Mouse (Mus musculus): Measurements from ENCODE around the gene Crip2.

Crip2 gene

DNA sequence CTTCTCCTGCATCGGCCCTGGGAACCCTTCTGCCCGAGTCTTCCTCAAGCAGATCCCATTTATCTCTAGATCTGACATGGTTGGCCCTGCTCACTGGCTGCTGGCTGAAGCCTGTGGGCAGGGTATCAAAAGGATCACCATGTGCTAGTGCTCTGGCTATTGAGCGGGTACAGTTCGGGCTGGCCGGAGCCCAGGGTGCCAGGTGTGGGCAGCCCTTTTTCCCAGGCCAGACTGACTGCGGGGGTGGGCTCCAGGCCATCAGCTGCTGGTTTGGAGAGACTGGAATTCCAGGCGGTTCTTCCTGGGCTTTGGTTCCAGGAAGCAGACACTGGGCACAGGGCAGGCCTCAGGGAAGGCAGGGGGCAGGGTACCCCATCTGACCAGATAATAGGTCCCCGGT lies 7.4 kb downstream of the Crip2 start:
- DNase-seq (ENCODE audit: low read depth, low spot score), result no peak

GRCm38 (mm10) chr12:113148381-113149035 lies 8.5 kb downstream of the Crip2 start:
- peak; percentile 37 for DNase-seq (ENCODE audit: low read depth, low spot score)

GRCm38 (mm10) chr12:113149341-113149740 lies 9.3 kb downstream of the Crip2 start:
- DNase-seq (ENCODE audit: low read depth, low spot score), result no peak

DNA sequence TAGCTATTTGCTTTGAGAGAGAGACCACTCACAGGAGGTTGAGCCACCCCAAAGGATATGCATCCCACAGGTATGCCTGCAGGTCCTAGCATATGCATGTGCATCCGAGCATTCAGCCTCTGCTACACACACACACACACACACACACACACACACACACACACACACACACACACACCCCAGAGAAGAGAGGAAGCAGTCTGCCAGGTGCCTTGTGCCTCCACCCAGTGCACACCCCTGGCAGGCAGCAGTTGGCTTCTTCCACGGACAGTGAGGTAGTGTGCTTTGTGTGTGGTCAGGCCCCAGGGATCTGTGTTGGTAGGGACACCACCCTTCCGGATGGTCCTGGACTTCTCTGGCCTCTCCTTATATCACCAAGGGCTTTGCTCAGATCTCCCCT lies 9.9 kb downstream of the Crip2 start:
- no peak for DNase-seq (ENCODE audit: low read depth, low spot score)

DNA sequence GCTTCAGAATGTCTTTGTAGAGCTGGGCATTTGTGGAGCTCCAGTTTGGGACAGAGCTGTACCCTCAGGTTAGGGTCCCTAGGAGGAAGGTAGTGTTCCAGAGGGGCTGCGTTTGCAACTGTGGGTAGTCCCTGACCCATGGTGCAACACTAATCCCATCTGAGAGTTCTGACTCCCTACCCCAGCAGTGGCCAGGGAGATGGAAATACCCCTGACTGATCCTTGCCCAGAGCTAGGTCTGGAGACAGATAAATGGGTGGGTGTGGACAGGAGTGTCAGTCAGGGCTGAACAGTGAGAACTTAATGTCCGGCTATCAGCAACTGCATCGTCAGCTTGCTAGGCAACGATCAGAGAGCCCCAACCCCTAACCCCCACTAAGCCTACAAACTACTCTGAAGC lies 10.6 kb downstream of the Crip2 start:
- no peak for DNase-seq (ENCODE audit: low read depth, low spot score)

DNA sequence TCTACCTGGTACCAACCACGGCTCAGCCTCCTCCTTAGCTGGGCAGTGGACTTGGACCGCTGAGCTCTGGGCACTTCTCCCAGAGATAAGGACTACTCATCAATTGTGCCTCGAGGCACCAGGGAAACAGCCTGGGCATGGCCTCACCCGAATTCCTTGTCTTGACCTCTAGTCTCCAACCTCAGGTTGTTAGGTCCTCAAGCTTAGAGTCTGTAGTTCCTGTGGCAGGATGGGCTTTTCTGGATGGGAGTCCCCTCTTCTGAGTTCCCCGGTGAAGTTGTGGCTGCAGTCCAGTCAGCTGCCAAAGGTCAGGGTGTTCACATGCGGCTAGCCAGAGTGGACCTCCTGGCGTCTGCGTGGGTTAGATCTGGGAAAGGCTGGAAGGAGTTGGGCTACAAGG lies 11.0 kb downstream of the Crip2 start:
- no peak for DNase-seq (ENCODE audit: low read depth, low spot score)

DNA sequence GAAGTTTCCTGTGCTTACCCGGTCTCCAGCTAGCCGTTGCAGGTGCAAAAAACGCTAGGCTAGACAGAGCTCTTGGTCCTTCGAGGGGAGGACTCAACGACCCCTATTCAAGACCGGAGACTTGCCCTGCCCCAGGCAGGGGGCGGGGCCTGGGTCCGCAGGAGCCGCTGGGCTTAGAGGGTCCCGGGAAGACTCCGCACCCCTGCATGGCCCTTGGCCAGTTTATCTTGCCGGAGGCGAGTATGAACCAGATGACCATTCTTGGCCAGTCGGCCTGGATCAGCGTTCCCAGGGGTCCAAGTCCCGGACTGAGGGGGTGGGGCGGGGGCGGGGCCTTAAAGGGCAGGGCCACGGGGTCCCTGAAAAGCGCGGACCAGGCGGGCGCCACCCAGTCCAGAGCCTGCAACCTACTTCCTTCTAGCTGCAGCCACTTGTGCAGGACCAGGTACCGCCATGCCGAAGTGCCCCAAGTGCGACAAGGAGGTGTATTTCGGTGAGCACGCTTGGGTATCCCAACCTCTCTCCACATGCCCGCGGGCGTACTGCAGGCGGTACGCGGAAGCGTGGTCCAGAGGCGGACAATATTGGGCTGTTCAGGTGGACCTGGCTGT lies 11.7 kb downstream of the Crip2 start:
- DNase-seq (ENCODE audit: low read depth, low spot score), result peak; percentile 77

DNA sequence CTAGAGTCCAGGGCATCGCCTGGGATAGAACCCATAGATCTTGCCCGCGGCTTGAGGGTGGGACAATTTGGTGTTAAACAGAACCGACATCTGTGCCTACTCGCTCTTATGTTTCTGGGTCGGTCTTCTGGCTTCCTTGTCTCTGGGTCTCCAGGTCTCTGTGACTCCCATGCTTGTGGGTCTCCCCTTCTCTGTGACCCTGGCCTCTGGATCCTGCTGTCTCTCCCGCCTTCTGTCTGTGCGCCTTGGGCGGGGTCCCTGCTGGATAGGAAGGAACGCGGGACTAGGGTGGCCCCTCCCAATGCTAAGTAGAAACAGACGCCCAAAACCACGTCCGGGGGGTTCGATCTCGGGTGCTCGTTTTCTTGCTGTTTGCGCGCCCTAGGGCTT lies 12.2 kb downstream of the Crip2 start:
- DNase-seq (ENCODE audit: low read depth, low spot score), result no peak

DNA sequence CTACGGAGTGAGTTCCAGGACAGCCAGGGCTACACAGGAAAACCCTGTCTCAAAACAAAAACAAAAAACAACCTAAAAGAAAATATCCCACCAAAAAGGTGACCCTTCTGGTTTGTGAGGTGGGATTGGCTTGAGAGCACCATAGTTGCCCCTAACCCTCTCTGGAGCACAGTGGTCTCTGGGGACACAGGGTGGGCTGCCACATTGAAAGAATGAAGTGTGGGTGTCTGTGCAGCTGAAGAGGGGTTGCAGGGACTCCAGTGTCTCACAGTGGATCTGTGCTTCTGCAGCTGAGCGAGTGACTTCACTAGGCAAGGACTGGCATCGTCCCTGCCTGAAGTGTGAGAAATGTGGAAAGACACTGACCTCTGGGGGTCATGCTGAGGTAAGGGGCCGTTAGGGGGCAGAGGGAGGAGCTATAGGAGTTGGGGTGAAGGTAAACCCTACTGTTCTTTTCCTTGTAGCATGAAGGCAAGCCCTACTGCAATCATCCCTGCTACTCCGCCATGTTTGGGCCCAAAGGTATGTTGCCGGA lies 13.0 kb downstream of the Crip2 start:
- no peak for DNase-seq (ENCODE audit: low read depth, low spot score)

DNA sequence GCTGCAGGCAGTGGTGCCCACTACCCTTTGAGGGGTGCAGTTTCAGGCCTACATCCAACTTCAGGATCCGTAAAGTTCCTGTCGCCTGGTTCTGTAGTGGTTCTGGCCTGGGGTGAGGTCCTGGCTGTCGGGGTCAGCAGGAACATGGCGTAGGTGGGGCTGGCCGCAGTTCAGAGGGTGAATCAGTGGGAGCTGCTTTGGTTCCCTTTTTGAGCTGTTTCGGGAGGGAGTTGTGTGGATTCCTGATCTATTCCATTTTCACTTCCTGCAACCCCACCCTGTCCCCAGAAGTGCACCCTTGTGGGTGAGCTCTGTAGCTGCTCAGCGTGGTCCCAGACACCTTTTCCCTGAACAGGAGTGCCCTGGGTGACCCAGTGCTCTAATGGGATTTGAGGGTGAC lies 13.9 kb downstream of the Crip2 start:
- DNase-seq (ENCODE audit: low read depth, low spot score), result no peak

GRCm38 (mm10) chr12:113154747-113155075 lies 14.7 kb downstream of the Crip2 start:
- DNase-seq (ENCODE audit: low read depth, low spot score), result no peak

DNA sequence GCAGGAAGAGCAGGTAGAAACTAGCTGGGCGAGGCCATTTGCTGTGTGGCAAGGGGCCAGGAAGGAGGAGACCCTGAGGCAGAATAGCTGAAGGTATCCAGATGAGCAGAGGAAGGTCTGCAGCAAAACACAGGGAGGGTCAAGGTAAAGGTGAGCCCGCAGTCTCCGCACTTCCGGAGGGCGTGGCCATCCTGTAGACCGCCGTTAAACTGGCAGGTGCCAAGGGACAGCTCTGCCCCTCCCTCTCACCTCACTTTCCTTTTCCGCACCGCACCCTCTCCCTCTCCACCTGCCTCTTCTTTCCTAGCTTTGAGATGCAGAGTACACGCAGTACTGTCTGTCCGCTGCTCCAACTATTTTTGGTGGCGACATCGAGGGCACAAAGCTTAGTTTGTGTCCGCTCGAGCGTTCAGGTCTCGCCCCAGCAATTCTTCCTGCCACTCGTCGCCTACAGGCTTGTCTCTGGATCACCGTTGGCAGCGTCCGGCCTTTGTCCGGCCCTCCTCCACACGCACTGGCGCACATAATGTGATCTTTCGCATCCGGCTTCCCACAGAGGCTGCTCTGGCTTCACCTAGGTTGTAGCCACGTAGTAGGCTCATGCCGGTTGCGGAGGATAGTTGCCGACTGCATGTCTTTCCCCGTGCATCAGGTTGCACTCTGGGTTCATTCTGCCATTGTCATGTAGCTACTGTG lies 15.2 kb downstream of the Crip2 start:
- DNase-seq (ENCODE audit: low read depth, low spot score), result peak; percentile 75

DNA sequence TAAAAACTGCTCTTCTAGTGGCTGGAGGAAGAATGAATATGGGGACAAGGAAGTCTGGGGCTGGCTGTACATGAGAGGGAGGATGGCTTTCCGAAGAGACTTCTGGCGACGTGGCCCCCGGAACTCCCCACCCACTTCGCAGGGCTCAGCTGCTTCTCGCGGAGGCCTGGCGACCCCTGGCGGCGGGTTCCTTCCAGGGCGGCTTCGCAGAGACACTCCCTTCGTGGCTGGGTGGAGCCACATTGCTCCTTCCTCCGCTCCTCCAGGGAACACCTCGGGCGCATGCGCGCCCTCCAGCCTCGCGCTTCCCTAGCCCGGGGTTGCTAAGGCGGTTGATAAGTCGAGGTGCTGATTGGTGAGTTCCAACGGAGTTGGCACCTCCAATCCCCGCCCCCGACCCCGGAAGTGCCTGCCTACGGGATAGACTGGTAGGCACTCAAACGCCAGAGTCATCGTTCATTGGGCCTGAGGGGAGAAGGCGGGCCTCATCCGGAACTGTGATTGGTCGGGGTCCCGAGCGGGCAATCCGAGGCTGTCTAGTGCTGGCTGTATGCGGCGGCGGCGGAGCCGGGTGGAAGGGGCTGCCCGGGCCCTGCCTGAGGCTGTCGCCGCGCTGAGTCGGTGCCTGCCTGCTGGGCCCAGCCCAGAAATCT lies 16.0 kb downstream of the Crip2 start, which contains the start of gene Tedc1:
TSS of gene Tedc1 (plus strand) at position 535 of the 653 bp plus-strand sequence.
- DNase-seq (ENCODE audit: low read depth, low spot score), result peak; percentile 100

DNA sequence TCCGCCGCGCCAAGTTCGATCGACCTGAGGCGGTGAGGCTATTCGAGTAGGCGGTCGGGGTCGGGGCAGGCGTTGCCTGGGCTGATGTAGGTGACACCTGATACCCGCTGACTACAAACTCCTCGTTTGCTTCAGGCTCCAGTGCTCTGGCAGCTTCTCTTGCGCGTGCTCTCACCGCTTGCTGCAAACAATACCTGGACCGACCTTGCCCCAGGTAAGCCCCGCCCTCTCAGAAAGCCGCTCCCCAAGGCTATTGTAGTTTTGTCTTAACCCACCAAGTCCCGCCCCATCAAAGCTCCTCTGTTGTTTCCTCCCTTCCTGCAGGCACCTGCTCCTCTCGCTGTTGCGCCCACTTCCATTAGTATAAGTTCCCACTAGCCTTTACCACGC lies 16.5 kb downstream of the Crip2 start:
- DNase-seq (ENCODE audit: low read depth, low spot score), result no peak

GRCm38 (mm10) chr12:113157002-113157401 lies 17.0 kb downstream of the Crip2 start:
- DNase-seq (ENCODE audit: low read depth, low spot score), result no peak

DNA sequence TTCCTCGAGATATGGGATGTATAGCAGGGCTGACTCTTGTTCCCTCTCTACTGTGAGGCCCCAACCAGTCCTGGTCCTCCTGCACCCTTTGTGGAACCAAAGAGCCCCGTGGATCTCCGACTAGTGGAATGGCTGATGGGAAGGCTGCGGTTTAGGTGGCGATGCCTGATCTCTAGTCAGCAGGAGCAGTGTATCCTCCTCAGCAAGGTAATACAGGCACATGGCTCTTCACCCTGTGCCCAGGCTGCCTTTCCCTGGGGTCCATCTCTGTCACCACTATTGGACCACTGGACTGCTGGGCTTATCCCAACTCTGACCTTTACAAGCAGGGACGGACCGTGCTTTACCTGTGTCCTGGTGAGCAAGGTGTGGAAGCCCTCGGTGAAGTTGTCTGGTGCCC lies 17.5 kb downstream of the Crip2 start:
- no peak for DNase-seq (ENCODE audit: low read depth, low spot score)

GRCm38 (mm10) chr12:113157971-113158370 lies 17.9 kb downstream of the Crip2 start:
- DNase-seq (ENCODE audit: low read depth, low spot score), result no peak

DNA sequence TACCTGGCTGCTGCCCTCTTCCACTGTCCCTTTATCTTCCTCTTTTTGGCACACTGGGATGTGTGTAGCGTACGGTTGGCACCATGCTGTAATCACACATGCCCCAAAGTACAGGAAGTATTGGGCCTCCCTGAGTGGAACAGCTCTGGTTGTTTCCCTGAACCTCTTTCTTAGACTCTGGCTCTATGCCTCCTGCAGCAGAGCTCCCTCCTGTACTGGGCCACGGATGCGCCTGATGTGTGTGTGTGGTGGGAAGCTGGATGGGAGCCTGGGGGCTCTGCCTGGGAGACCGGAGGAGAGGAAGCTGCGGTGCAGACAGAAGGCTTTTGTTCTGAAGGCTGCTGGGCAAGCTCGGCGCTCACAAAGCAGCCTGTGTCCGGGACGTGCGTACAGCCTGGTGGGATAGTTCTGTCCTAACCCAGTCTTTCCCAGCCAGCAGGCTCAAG lies 23.5 kb downstream of the Crip2 start:
- DNase-seq (ENCODE audit: low read depth, low spot score), result no peak

- DNase-seq (ENCODE audit: low read depth, low spot score), result peak; percentile 82
Measured at GRCm38 (mm10) chr12:113168031-113168536, 28.0 kb downstream of the Crip2 start.

GRCm38 (mm10) chr12:113176960-113177725 lies 37.1 kb downstream of the Crip2 start:
- DNase-seq (ENCODE audit: low read depth, low spot score), result no peak

DNA sequence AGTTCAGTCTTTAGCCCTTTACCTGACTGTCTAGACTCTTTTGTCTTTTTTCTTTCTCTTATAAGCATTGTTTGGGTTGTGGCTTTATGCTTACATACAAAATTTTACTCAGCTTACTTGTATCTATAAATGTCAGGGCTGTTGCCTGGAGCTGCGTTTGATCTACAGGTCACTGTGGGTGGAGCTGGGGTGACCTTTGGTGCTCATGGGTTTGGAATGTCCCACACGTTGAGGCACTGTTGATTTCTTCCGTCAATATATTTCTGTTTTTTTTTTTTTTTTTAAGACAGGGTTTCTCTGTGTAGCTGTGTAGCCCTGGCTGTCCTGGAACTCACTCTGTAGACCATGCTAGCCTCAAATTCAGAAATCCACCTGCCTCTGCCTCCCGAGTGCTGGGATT lies 41.0 kb downstream of the Crip2 start:
- no peak for DNase-seq (ENCODE audit: low read depth, low spot score)

All from A20 (cell line).